Mouse (Mus musculus) MEL (cell line): ENCODE results near the gene Acsbg1. TPM values are rescaled to one million over a fixed set of nuclear protein-coding genes. Genes with fewer than 3 reads are reported as not detected.

Experiments
- DNase-seq: peaks from one replicate; pipeline ENCODE4 v3.0.0; 2011; ENCODE audit warnings: low read depth, low spot score
- H3K27ac ChIP-seq: 2 replicates; pipeline ENCODE4 v1.5.1; 2012; ENCODE audit warnings: low read depth, mild to moderate bottlenecking, control low read depth, low read length, moderate library complexity; ENCODE audit not compliant: control insufficient read depth
- H3K27me3 ChIP-seq, 2 experiments: fragments of 150-350 bp in 1 of 2; sonication (generic) in 1 of 2; 2 replicates each; pipeline ENCODE4 v1.6.1; 2012; ENCODE audit warnings: low read length in 2 of 2, mild to moderate bottlenecking in 2 of 2, improper control_type of control experiment in 1 of 2, moderate library complexity in 1 of 2; ENCODE audit not compliant: insufficient read depth in 2 of 2, control insufficient read depth in 1 of 2
- H3K36me3 ChIP-seq, 2 experiments: 2 replicates each; pipeline ENCODE4 v1.6.1; 2012 to 2014; ENCODE audit warnings: low read length in 2 of 2, improper control_type of control experiment in 1 of 2, inconsistent platforms in 1 of 2, mild to moderate bottlenecking in 1 of 2; ENCODE audit not compliant: insufficient read depth in 2 of 2, control insufficient read depth in 1 of 2
- H3K4me1 ChIP-seq, 2 experiments: fragments of 150-350 bp in 1 of 2; sonication (generic) in 1 of 2; 2 replicates each; pipeline ENCODE4 v1.6.1; 2012; ENCODE audit warnings: low read length in 2 of 2, improper control_type of control experiment in 1 of 2, mild to moderate bottlenecking in 1 of 2; ENCODE audit not compliant: insufficient read depth in 2 of 2, control insufficient read depth in 1 of 2
- H3K4me3 ChIP-seq, 2 experiments: fragments of 150-350 bp in 1 of 2; sonication (generic) in 1 of 2; 2 replicates each; pipeline ENCODE4 v1.5.1; 2012; ENCODE audit warnings: low read depth in 2 of 2, low read length in 2 of 2, mild to moderate bottlenecking in 2 of 2, moderate library complexity in 2 of 2, control low read depth in 1 of 2, improper control_type of control experiment in 1 of 2; ENCODE audit not compliant: control insufficient read depth in 1 of 2, insufficient read depth in 1 of 2
- H3K79me2 ChIP-seq: 2 replicates; pipeline ENCODE4 v1.6.1; 2012; ENCODE audit warnings: mild to moderate bottlenecking, low read length, moderate library complexity; ENCODE audit not compliant: control insufficient read depth, poor library complexity, insufficient read depth
- H3K9ac ChIP-seq: 2 replicates; pipeline ENCODE4 v1.6.1; 2012; ENCODE audit warnings: low read depth, mild to moderate bottlenecking, control low read depth, low read length, moderate library complexity; ENCODE audit not compliant: control insufficient read depth, poor library complexity, severe bottlenecking
- H3K9me3 ChIP-seq: fragments of 150-350 bp; sonication (generic); replicated peaks from 2 replicates; pipeline ENCODE4 v1.6.1; 2012; ENCODE audit warnings: mild to moderate bottlenecking, low read length, improper control_type of control experiment, moderate library complexity; ENCODE audit not compliant: insufficient read depth
- CTCF ChIP-seq, 3 experiments: IDR thresholded peaks in 2 of 3; conservative IDR thresholded peaks in 1 of 3; 2 replicates each; pipeline ENCODE4 v1.5.1; 2011 to 2012; ENCODE audit warnings: low read length in 3 of 3, low read depth in 2 of 3, mild to moderate bottlenecking in 2 of 3, improper control_type of control experiment in 1 of 3, inconsistent platforms in 1 of 3, mixed read lengths in 1 of 3, moderate library complexity in 1 of 3; ENCODE audit not compliant: control insufficient read depth in 1 of 3, insufficient read depth in 1 of 3, poor library complexity in 1 of 3, severe bottlenecking in 1 of 3
- ELF1 ChIP-seq: IDR thresholded peaks from 2 replicates; pipeline ENCODE4 v1.6.1; 2014; ENCODE audit warnings: low read depth, mild to moderate bottlenecking, inconsistent platforms, low read length, improper control_type of control experiment, moderate library complexity
- EP300 ChIP-seq, 2 experiments: IDR thresholded peaks; 2 replicates each; pipeline ENCODE4 v1.6.1; 2011; ENCODE audit warnings: improper control_type of control experiment in 2 of 2, low read length in 2 of 2, low read depth in 1 of 2, mild to moderate bottlenecking in 1 of 2
- ETS1 ChIP-seq: IDR thresholded peaks from 2 replicates; pipeline ENCODE4 v1.6.1; 2012; ENCODE audit warnings: low read depth, mild to moderate bottlenecking, inconsistent platforms, low read length, improper control_type of control experiment, moderate library complexity
- GATA1 ChIP-seq: IDR thresholded peaks from 2 replicates; pipeline ENCODE4 v1.6.1; 2011; ENCODE audit warnings: low read depth, low read length, improper control_type of control experiment
- HCFC1 ChIP-seq: IDR thresholded peaks from 2 replicates; pipeline ENCODE4 v1.6.1; 2012; ENCODE audit warnings: low read depth, mild to moderate bottlenecking, inconsistent platforms, low read length, improper control_type of control experiment, moderate library complexity
- MAFK ChIP-seq: IDR thresholded peaks from 2 replicates; pipeline ENCODE4 v1.6.1; 2011; ENCODE audit warnings: low read depth, mild to moderate bottlenecking, low read length, improper control_type of control experiment, borderline replicate concordance
- MAX ChIP-seq: IDR thresholded peaks from 2 replicates; pipeline ENCODE4 v1.6.1; 2011; ENCODE audit warnings: low read length, improper control_type of control experiment
- MXI1 ChIP-seq: IDR thresholded peaks from 2 replicates; pipeline ENCODE4 v1.6.1; 2011; ENCODE audit warnings: mild to moderate bottlenecking, low read depth, low read length, improper control_type of control experiment
- NELFE ChIP-seq: IDR thresholded peaks from 2 replicates; pipeline ENCODE4 v1.6.1; 2011; ENCODE audit warnings: low read depth, low read length, improper control_type of control experiment
- POLR2AphosphoS2 ChIP-seq: IDR thresholded peaks from 2 replicates; pipeline ENCODE4 v1.6.1; 2011; ENCODE audit warnings: low read length, improper control_type of control experiment
- SIN3A ChIP-seq: IDR thresholded peaks from 2 replicates; pipeline ENCODE4 v1.6.1; 2012; ENCODE audit warnings: low read length, improper control_type of control experiment, inconsistent platforms
- TAL1 ChIP-seq: IDR thresholded peaks from 2 replicates; pipeline ENCODE4 v1.6.1; 2012; ENCODE audit warnings: mild to moderate bottlenecking, inconsistent platforms, low read length, moderate library complexity, mixed read lengths
- USF2 ChIP-seq, 2 experiments: IDR thresholded peaks; 2 replicates each; pipeline ENCODE4 v1.6.1; 2011 to 2012; ENCODE audit warnings: improper control_type of control experiment in 2 of 2, low read length in 2 of 2, borderline replicate concordance in 1 of 2, inconsistent platforms in 1 of 2, low read depth in 1 of 2, mild to moderate bottlenecking in 1 of 2; ENCODE audit not compliant: insufficient read depth in 1 of 2
- ZNF384 ChIP-seq: IDR thresholded peaks from 2 replicates; pipeline ENCODE4 v1.6.1; 2012; ENCODE audit warnings: low read depth, mild to moderate bottlenecking, inconsistent platforms, low read length, improper control_type of control experiment
- polyA plus RNA-seq, 2 experiments: library from polyadenylated mRNA; stranded (reverse) in 1 of 2; unstranded in 1 of 2; fragments of >175 nt in 1 of 2; fragments of >200 nt in 1 of 2; gene quantifications; 2 replicates each; pipeline versions ENCODE4 v1.2.1 to v1.2.4; 2012; ENCODE audit warnings: low replicate concordance in 2 of 2, low read depth in 1 of 2; ENCODE audit not compliant: insufficient read length in 2 of 2, insufficient read depth in 1 of 2, missing spikeins in 1 of 2
- total RNA-seq: library from RNA; depleted of rRNA; stranded (reverse); fragments of 300-350 nt; gene quantifications from 2 replicates; pipeline ENCODE4 v1.2.3, GENCODE M21; 2012

The Acsbg1 gene
- total and polyA plus RNA-seq, 3 experiments: 8.3 to 8.8 TPM; not detected in 1

DNA sequence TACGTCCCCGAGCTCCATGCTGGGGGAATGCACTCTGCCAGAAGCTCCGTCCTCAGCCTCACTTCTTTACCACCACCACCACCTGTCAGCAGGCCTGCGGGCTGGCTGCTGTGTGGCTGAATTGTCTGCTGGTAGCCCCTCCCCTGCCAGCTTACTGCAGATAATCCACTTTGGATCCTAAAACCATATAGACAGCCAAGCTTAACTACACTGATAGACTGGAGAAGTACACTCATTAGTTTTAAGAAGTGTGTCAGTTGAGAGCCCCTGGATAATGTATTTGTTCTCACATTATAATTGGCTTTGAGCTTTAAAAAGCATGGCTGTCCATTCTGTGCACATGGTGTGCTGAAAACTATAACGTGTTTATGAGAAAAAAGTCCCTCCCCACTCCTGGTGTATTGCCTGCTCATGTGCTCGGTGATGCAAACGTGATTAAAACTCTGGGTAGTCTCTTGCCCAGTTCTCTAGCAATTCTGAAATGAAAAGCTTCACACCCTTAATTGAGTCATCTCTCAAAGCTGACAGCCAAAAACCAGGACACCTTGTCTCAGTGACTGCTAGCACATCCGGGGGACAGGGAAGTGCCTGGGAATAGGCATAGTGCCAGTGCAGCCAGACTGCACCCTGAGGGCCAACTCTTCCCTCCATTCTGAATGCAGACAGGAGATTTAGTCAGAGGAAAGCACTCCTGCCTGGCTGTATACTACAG lies 45.8 kb upstream of the Acsbg1 start:
- Histone ChIP-seq H3K79me2 (peaks cover 2% of the 10 kb centered on the region; the same call in 1 of the 2 replicates), H3K27ac (no peak overlapping the region), H3K9ac (no peak overlapping the region), H3K27me3 (no peaks in the 10 kb centered on the region), H3K4me3 (no peak overlapping the region), H3K4me1 (peaks cover 29 to 31% of the 10 kb centered on the region in 2 experiments), H3K9me3 (no peaks in the 10 kb centered on the region), H3K36me3 (peaks cover 3 to 32% of the 10 kb centered on the region in 2 experiments)
- no peak for DNase-seq
- TF ChIP-seq CTCF (IDR thresholded peaks at IDR 0.05 in 2 of 3, conservative IDR thresholded peaks at IDR 0.05 in 1 of 3; ENCODE audit: control insufficient read depth in 1 of 3, insufficient read depth in 1 of 3, low read depth in 2 of 3, low read length in 3 of 3, poor library complexity in 1 of 3, severe bottlenecking in 1 of 3) (no peak), USF2 (IDR thresholded peaks at IDR 0.05; ENCODE audit: borderline replicate concordance in 1 of 2, insufficient read depth in 1 of 2, low read depth in 1 of 2, low read length in 2 of 2) (no peak), HCFC1 (no peak), NELFE (no peak), ELF1 (no peak), SIN3A (no peak), MAX (no peak)

DNA sequence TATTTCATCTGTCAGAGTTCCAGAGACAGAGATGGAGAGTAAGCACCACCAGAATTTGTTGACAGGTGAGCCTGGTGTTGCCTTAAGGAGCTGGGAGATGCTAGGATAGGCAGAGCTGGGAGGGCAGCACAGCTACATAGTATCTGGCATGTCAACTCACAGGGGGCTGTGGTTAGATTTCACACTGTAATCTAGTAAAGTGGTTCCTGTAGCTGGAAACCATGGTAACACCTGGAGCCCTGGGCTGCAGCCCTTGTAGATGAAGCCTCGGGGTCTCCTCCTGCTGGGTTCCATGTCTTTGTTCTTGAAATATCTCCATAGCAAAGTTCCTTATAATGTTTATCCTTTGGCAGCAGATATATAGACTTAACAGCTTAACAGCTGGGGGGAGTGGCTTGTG lies 43.9 kb upstream of the Acsbg1 start:
- Histone ChIP-seq H3K27me3 (no peaks in the 10 kb centered on the region), H3K4me1 (peaks cover 39 to 44% of the 10 kb centered on the region in 2 experiments), H3K27ac (peak overlapping the region; percentile 19; the same call in 1 of the 2 replicates), H3K4me3 (no peak overlapping the region), H3K36me3 (peaks cover 0 to 49% of the 10 kb centered on the region in 2 experiments; a peak in 3 of 4 replicates), H3K79me2 (peaks cover 11% of the 10 kb centered on the region), H3K9ac (no peak overlapping the region), H3K9me3 (no peaks in the 10 kb centered on the region)
- TF ChIP-seq ZNF384: no peak
- peak; percentile 23; the same call in 1 of the 2 replicates for TF ChIP-seq TAL1
- 0 out of 2 replicates have a peak, but pooled peaks have one; percentile 8 for TF ChIP-seq GATA1
- TF ChIP-seq EP300 (IDR thresholded peaks at IDR 0.05; ENCODE audit: low read depth in 1 of 2, low read length in 2 of 2): peak in 1 of 2 experiments; percentile 25; a peak in 1 of 4 replicates
- peak; percentile 26; the same call in 1 of the 2 replicates for TF ChIP-seq SIN3A
- no peak for TF ChIP-seq MAFK
- 0 out of 2 replicates have a peak, but pooled peaks have one; percentile 18 for TF ChIP-seq ETS1
- TF ChIP-seq MXI1: 0 out of 2 replicates have a peak, but pooled peaks have one; percentile 15
- no peak for TF ChIP-seq POLR2AphosphoS2
- peak; percentile 64 for DNase-seq
